Mouse (Mus musculus): ENCODE results near the gene Gm42957.
"Not testable (repeated sequence)": the region's sequence is repeated elsewhere in the genome, so short reads cannot be mapped to it uniquely, and the experiment has no call there.

Gene Gm42957

DNA sequence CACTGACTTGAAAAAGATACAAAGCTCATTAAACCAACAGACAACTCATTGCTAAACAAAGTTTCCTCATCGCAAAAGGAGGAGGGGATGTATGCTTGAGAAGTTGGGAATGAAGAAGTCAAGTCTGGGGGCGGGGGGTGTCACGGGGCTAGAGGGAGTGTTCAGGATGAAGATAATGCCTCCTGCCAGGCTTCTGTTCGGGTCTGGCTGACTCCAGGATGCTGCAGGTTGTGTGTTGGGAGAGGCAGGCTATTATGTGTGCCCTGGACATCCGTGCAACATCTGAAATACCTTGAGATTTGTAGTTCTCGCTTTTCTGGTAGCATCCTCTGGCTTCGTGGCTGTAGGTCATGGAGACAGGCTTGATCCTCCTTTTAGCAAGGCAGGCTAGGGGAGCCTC is 43.2 kb downstream of the Gm42957 start:
- no peak for DNase-seq

- DNase-seq = no peak
Measured at GRCm38 (mm10) chr3:96679159-96679674, 43.9 kb downstream of the Gm42957 start.

- no peak for DNase-seq
Measured at GRCm38 (mm10) chr3:96680269-96680956, 45.1 kb downstream of the Gm42957 start.

- DNase-seq = no peak
Measured at GRCm38 (mm10) chr3:96683496-96683895, 48.2 kb downstream of the Gm42957 start.

DNA sequence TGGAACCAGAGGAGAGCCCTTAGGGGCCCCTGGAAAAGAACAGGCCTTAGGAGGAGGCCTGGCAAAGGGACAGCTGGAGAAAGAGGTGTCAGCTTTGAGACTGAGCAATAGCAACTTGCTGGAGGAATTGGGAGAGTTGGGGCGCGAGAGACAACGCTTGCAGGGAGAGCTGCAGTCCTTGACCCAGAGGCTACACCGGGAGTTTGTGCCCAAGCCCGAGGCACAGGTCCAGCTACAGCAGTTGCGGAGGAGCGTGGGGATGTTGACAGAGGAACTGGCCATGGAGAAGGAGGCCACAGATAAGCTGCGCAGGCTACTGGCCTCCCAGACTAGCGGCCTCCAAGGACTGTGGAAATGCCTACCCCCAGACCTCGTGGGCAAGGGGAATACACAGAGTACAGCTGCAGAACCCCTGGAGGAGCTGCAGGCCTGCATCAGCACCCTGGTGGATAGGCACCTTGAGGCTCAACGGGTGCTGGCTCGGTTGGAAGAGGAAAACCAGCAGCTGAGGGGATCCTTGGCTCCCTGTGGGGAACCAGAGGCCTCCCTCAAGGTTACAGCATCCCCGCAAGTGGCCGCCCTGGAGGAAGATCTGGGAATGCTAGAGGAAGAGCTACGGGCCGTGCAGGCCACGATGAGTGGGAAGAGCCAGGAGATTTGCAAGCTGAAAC is 49.0 kb downstream of the Gm42957 start:
- DNase-seq = no peak

DNA sequence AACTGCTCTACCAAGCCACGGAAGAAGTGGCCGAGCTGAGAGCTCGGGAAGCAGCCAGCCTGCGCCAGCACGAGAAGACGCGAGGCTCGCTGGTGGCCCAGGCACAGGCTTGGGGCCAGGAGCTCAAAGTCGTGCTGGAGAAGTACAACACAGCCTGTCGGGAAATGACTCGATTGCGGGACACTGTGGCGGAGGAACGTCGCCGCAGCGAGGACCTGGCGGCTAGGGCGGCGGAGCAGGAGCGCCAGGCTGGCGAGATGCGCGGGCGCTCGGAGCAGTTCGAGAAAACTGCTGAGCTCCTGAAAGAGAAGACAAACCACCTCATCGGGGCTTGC is 49.5 kb downstream of the Gm42957 start:
- no peak for DNase-seq

DNA sequence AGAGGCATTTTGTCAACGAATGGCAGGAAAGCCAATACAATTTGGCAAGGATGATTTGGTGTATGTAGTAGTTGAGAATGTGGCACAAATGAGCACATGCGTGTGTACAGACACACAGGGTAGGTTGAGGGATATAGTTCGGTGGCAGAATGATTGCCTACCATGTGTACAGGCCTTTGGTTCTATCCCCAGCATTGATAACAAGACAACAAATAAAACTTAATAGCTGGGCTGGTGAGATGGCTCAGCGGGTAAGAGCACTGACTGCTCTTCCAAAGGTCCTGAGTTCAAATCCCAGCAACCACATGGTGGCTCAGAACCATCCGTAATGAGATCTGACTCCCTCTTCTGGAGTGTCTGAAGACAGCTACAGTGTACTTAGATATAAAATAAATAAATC is 50.8 kb downstream of the Gm42957 start:
- not testable (repeated sequence) for DNase-seq

GRCm38 (mm10) chr3:96688854-96689253 is 53.6 kb downstream of the Gm42957 start:
- DNase-seq = no peak

- no peak for DNase-seq
Measured at GRCm38 (mm10) chr3:96690298-96690697, 55.0 kb downstream of the Gm42957 start.

- DNase-seq = no peak
Measured at GRCm38 (mm10) chr3:96692506-96692905, 57.2 kb downstream of the Gm42957 start.

GRCm38 (mm10) chr3:96693579-96693978 is 58.3 kb downstream of the Gm42957 start:
- no peak for DNase-seq

DNA sequence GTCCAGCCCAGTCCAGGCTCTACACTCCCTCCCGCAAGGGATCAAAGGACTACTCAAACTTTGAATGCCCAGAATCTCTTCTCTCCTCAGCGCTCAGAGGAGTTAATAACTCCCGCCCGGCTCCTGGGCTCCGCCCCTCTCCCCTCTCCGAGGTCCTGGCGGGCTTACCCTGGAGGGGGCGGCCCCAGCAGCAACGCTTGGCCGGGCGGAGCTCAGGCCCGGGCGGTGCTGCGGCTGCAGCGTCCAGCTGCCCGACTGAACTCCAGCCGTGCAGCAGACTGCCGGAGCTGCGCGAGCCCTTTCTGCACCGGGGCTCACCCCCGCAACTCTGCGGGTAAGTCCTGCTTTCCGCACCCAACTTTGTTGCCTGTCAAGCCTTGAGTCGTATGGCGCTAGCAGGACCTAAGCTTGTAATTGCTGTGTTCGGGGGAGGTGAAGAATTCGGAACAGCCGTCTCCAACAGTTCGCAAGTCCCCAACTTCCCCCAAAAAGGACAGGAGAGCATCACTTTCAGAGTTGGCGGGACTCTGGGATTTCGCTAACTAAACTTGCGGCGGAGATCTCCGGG is 61.0 kb downstream of the Gm42957 start, which contains the start of gene Pias3:
TSS of gene Pias3 (plus strand) at position 187 of the 568 bp plus-strand sequence.
- peak; percentile 88 for DNase-seq

GRCm38 (mm10) chr3:96696766-96697732 is 61.8 kb downstream of the Gm42957 start:
- DNase-seq = peak; percentile 91

GRCm38 (mm10) chr3:96698993-96699690 is 63.9 kb downstream of the Gm42957 start:
- DNase-seq = no peak

DNA sequence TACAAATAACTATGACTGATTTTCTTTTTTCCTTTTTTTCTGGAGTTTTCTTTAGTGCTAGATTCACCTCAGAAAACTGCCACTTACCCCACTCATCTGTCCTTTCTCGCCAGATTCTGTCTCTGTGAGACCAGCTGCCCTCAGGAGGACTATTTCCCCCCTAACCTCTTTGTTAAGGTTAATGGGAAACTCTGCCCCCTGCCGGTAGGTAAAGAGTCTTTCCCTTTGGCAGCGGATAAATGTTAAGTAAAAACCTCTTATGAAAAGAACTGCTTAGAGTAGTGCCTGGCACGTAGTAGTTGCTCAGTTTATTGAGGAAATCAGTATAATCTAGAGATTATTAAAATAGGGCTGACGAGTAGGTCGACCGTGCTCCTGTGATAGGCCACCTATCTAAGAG is 65.1 kb downstream of the Gm42957 start:
- no peak for DNase-seq

DNA sequence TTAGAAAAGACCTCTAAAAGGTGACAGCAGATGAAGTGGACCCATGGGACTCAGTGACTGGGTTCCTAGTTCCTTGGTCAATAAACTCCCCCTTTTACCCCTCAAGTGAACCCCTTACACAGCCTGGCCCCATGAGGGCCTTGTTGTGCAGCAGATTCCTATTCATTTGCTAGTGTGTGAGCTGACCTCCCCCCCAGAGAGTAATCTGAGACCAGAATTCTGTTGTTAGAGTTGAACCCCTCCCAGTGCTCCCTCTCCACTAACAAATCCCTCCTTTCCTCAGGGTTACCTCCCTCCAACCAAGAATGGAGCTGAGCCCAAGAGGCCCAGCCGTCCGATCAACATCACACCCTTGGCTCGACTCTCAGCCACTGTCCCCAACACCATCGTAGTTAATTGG is 65.7 kb downstream of the Gm42957 start:
- DNase-seq = no peak

All from kidney, adult 11 months (tissue).